Mouse (Mus musculus) gastrocnemius, postnatal 10 days (tissue): Measurements from ENCODE around the gene Slc2a3. TPM values are rescaled to one million over a fixed set of nuclear protein-coding genes. Genes with fewer than 3 reads are reported as not detected.
"Not testable (repeated sequence)": the region's sequence is repeated elsewhere in the genome, so short reads cannot be mapped to it uniquely, and the experiment has no call there.

ENCODE experiments used
- DNase-seq: peaks from one replicate; pipeline ENCODE4 v3.0.0; 2021; ENCODE audit warnings: mixed read lengths
- total RNA-seq, 2 experiments: library from RNA; stranded (reverse); gene quantifications; 2 replicates each; pipeline ENCODE4 v1.2.3; 2021

The Slc2a3 gene
- total RNA-seq, 2 experiments from 2014 or later: 2.2 to 3.8 TPM

- no peak for DNase-seq
These were observed 8.7 kb upstream of the Slc2a3 start for GRCm38 (mm10) chr6:122810022-122810614.

GRCm38 (mm10) chr6:122804418-122804817 lies 3.0 kb upstream of the Slc2a3 start:
- DNase-seq: peak; percentile 79

GRCm38 (mm10) chr6:122801801-122802514 lies 518 bp upstream of the Slc2a3 start:
- DNase-seq: no peak

- no peak for DNase-seq
These were observed 670 bp downstream of the Slc2a3 start for GRCm38 (mm10) chr6:122800640-122801300.

- DNase-seq: peak; percentile 21
These were observed 6.0 kb downstream of the Slc2a3 start for GRCm38 (mm10) chr6:122795254-122795935.

GRCm38 (mm10) chr6:122786275-122786674 lies 15.2 kb downstream of the Slc2a3 start:
- peak; percentile 26 for DNase-seq

GRCm38 (mm10) chr6:122784866-122785265 lies 16.6 kb downstream of the Slc2a3 start:
- DNase-seq: no peak

GRCm38 (mm10) chr6:122782164-122782563 lies 19.3 kb downstream of the Slc2a3 start:
- no peak for DNase-seq

- DNase-seq: no peak
These were observed 20.3 kb downstream of the Slc2a3 start for GRCm38 (mm10) chr6:122781167-122781566.

GRCm38 (mm10) chr6:122779916-122780315 lies 21.5 kb downstream of the Slc2a3 start:
- no peak for DNase-seq

- no peak for DNase-seq
These were observed 25.4 kb downstream of the Slc2a3 start for GRCm38 (mm10) chr6:122776040-122776439.

- no peak for DNase-seq
These were observed 27.1 kb downstream of the Slc2a3 start for GRCm38 (mm10) chr6:122774345-122774744.

- DNase-seq: no peak
These were observed 28.7 kb downstream of the Slc2a3 start for GRCm38 (mm10) chr6:122772701-122773100.

GRCm38 (mm10) chr6:122770760-122771315 lies 30.6 kb downstream of the Slc2a3 start:
- no peak for DNase-seq

- no peak for DNase-seq
These were observed 31.4 kb downstream of the Slc2a3 start for GRCm38 (mm10) chr6:122769771-122770759.

GRCm38 (mm10) chr6:122768256-122768655 lies 33.2 kb downstream of the Slc2a3 start:
- no peak for DNase-seq

GRCm38 (mm10) chr6:122767012-122767411 lies 34.4 kb downstream of the Slc2a3 start:
- not testable (repeated sequence) for DNase-seq

GRCm38 (mm10) chr6:122766145-122766968 lies 35.1 kb downstream of the Slc2a3 start:
- DNase-seq: no peak

GRCm38 (mm10) chr6:122765298-122765956 lies 36.0 kb downstream of the Slc2a3 start:
- DNase-seq: no peak
